Mouse (Mus musculus) liver, embryonic 13.5 days (tissue): ENCODE measurements around the gene Ulk4. TPM values are rescaled to one million over a fixed set of nuclear protein-coding genes. Genes with fewer than 3 reads are reported as not detected.
"Not testable (repeated sequence)": the region's sequence is repeated elsewhere in the genome, so short reads cannot be mapped to it uniquely, and the experiment has no call there.

Experiments
- ATAC-seq: fragments of 200-750 bp; cut with Nextera tagmentation; 2 replicates; pipeline ENCODE4 v1.8.0; 2017; ENCODE audit warnings: low read depth, mild to moderate bottlenecking, moderate number of reproducible peaks, moderate library complexity
- DNase-seq: peaks from one replicate; pipeline ENCODE4 v3.0.0; 2022
- H3K27ac ChIP-seq: fragments of 300-500 bp; sonication (generic); 2 replicates; pipeline ENCODE4 v1.5.1; 2015; ENCODE audit warnings: moderate library complexity, mild to moderate bottlenecking, inconsistent platforms
- H3K27me3 ChIP-seq: fragments of 300-500 bp; sonication (generic); 2 replicates; pipeline ENCODE4 v1.6.1; 2015; ENCODE audit warnings: mild to moderate bottlenecking, inconsistent platforms
- H3K36me3 ChIP-seq: fragments of 300-500 bp; sonication (generic); 2 replicates; pipeline ENCODE4 v1.6.1; 2015; ENCODE audit warnings: mild to moderate bottlenecking, inconsistent platforms
- H3K4me1 ChIP-seq: fragments of 300-500 bp; sonication (generic); replicated peaks from 2 replicates; pipeline ENCODE4 v1.6.1; 2015; ENCODE audit warnings: inconsistent platforms
- H3K4me2 ChIP-seq: fragments of 300-500 bp; sonication (generic); 2 replicates; pipeline ENCODE4 v1.6.1; 2015; ENCODE audit warnings: inconsistent platforms, mild to moderate bottlenecking, moderate library complexity
- H3K4me3 ChIP-seq: fragments of 300-500 bp; sonication (generic); replicated peaks from 2 replicates; pipeline ENCODE4 v1.5.1; 2015; ENCODE audit warnings: mild to moderate bottlenecking, inconsistent platforms
- H3K9ac ChIP-seq: fragments of 300-500 bp; sonication (generic); 2 replicates; pipeline ENCODE4 v1.6.1; 2015; ENCODE audit warnings: mild to moderate bottlenecking, inconsistent platforms
- H3K9me3 ChIP-seq: fragments of 300-500 bp; sonication (generic); replicated peaks from 2 replicates; pipeline ENCODE4 v1.6.1; 2016; ENCODE audit warnings: inconsistent platforms
- WGBS: fragments of 180-500 bp; shearing (Covaris S2); methylation state at CpG from one replicate; pipeline ENCODE4 v1.1.7; 2015; ENCODE audit not compliant: insufficient replicate concordance; 5-methylcytosine and 5-hydroxymethylcytosine counted together
- polyA plus RNA-seq: library from polyadenylated mRNA; unstranded; fragments of >200 nt; fragmentation: Nextera tagmentation; extraction: Ambion mirVana; gene quantifications from 2 replicates; pipeline ENCODE4 v1.2.1, GENCODE M21; 2015

Gene Ulk4
- polyA plus RNA-seq, 1 experiment from 2014 or later: 37.0 TPM

GRCm38 (mm10) chr9:121215349-121216000 lies 61.5 kb downstream of the Ulk4 start:
- ATAC-seq: no peak
- WGBS: 15% methylated on average over 3 of the region's 3 CpGs

GRCm38 (mm10) chr9:121212322-121212721 lies 64.7 kb downstream of the Ulk4 start:
- ATAC-seq: no peak
- Histone ChIP-seq H3K4me2 (no peak overlapping the region), H3K4me3 (no peak overlapping the region), H3K9ac (no peak overlapping the region), H3K27ac (no peak overlapping the region), H3K36me3 (no peaks in the 10 kb centered on the region), H3K9me3 (no peaks in the 10 kb centered on the region; the same call in none of the 2 replicates), H3K27me3 (no peaks in the 10 kb centered on the region), H3K4me1 (no peaks in the 10 kb centered on the region)
- DNase-seq: no peak
- WGBS: 34% methylated on average over 3 of the region's 3 CpGs

More at GRCm38 (mm10) chr9:121215349-121216000, 61.5 kb downstream of the Ulk4 start:
- Histone ChIP-seq H3K36me3 (no peaks in the 10 kb centered on the region), H3K4me1 (no peaks in the 10 kb centered on the region), H3K4me3 (no peak overlapping the region), H3K9me3 (no peaks in the 10 kb centered on the region; the same call in 1 of the 2 replicates), H3K9ac (no peak overlapping the region), H3K27me3 (no peaks in the 10 kb centered on the region), H3K4me2 (no peak overlapping the region), H3K27ac (no peak overlapping the region)
- DNase-seq: peak; percentile 25

GRCm38 (mm10) chr9:121205046-121205445 lies 72.0 kb downstream of the Ulk4 start:
- H3K27me3 ChIP-seq: no peaks in the 10 kb centered on the region
- no peaks in the 10 kb centered on the region for H3K4me1 ChIP-seq
- H3K27ac ChIP-seq: no peak overlapping the region
- peaks cover 7% of the 10 kb centered on the region; the same call in 1 of the 2 replicates for H3K9me3 ChIP-seq
- no peaks in the 10 kb centered on the region for H3K36me3 ChIP-seq
- no peak overlapping the region for H3K9ac ChIP-seq
- H3K4me3 ChIP-seq: no peak overlapping the region
- DNase-seq: no peak
- H3K4me2 ChIP-seq: no peak overlapping the region
- 84% methylated on average over 7 of the region's 7 CpGs for WGBS
- ATAC-seq: no peak

- Histone ChIP-seq H3K4me2 (no peak overlapping the region), H3K4me3 (no peak overlapping the region), H3K9ac (no peak overlapping the region), H3K4me1 (no peaks in the 10 kb centered on the region), H3K27ac (no peak overlapping the region), H3K27me3 (no peaks in the 10 kb centered on the region), H3K9me3 (0 out of 2 replicates have a peak, but pooled peaks cover 7% of the 10 kb centered on the region), H3K36me3 (no peaks in the 10 kb centered on the region)
- ATAC-seq (no peak), DNase-seq (no peak)
- WGBS: 69% methylated on average over 14 of the region's 14 CpGs
Observed at GRCm38 (mm10) chr9:121204149-121204800, 72.7 kb downstream of the Ulk4 start.

- DNase-seq (no peak), ATAC-seq (no peak)
- H3K27me3 ChIP-seq: no peaks in the 10 kb centered on the region
- no peaks in the 10 kb centered on the region for H3K4me1 ChIP-seq
- H3K27ac ChIP-seq: no peak overlapping the region
- no peak overlapping the region for H3K9ac ChIP-seq
- H3K4me2 ChIP-seq: no peak overlapping the region
- H3K4me3 ChIP-seq: no peak overlapping the region
- no peaks in the 10 kb centered on the region for H3K36me3 ChIP-seq
- 0 out of 2 replicates have a peak, but pooled peaks cover 7% of the 10 kb centered on the region for H3K9me3 ChIP-seq
- WGBS: 64% methylated on average over 1 of the region's 1 CpGs
Observed at GRCm38 (mm10) chr9:121203686-121204085, 73.3 kb downstream of the Ulk4 start.

GRCm38 (mm10) chr9:121199146-121199685 lies 77.8 kb downstream of the Ulk4 start:
- not testable (repeated sequence) for H3K36me3 ChIP-seq, H3K4me3 ChIP-seq, ATAC-seq, H3K4me2 ChIP-seq, H3K27ac ChIP-seq, H3K27me3 ChIP-seq, H3K4me1 ChIP-seq, H3K9ac ChIP-seq, DNase-seq
- peaks cover 17% of the 10 kb centered on the region for H3K9me3 ChIP-seq
- WGBS: 64% methylated on average over 5 of the region's 5 CpGs

- Histone ChIP-seq H3K27ac (no peak overlapping the region), H3K4me3 (no peak overlapping the region), H3K9me3 (peaks cover 27% of the 10 kb centered on the region), H3K4me1 (no peaks in the 10 kb centered on the region), H3K36me3 (no peaks in the 10 kb centered on the region), H3K4me2 (no peak overlapping the region), H3K9ac (no peak overlapping the region), H3K27me3 (no peaks in the 10 kb centered on the region)
- DNase-seq (no peak), ATAC-seq (no peak)
- WGBS: 80% methylated on average over 9 of the region's 9 CpGs
Observed at GRCm38 (mm10) chr9:121196473-121196872, 80.5 kb downstream of the Ulk4 start.

- WGBS: 82% methylated on average over 4 of the region's 4 CpGs
- DNase-seq (no peak), ATAC-seq (no peak)
- no peaks in the 10 kb centered on the region for H3K4me1 ChIP-seq
- peaks cover 29% of the 10 kb centered on the region for H3K9me3 ChIP-seq
- no peak overlapping the region for H3K9ac ChIP-seq
- no peaks in the 10 kb centered on the region for H3K36me3 ChIP-seq
- H3K27ac ChIP-seq: no peak overlapping the region
- H3K4me2 ChIP-seq: no peak overlapping the region
- no peaks in the 10 kb centered on the region for H3K27me3 ChIP-seq
- H3K4me3 ChIP-seq: no peak overlapping the region
Observed at GRCm38 (mm10) chr9:121195106-121195505, 81.9 kb downstream of the Ulk4 start.

GRCm38 (mm10) chr9:121192601-121193370 lies 84.2 kb downstream of the Ulk4 start:
- WGBS: 83% methylated on average over 26 of the region's 26 CpGs
- no peak for DNase-seq
- peaks cover 30% of the 10 kb centered on the region for H3K9me3 ChIP-seq
- H3K36me3 ChIP-seq: no peaks in the 10 kb centered on the region
- H3K4me1 ChIP-seq: no peaks in the 10 kb centered on the region
- H3K4me3 ChIP-seq: no peak overlapping the region
- H3K27ac ChIP-seq: no peak overlapping the region
- no peak overlapping the region for H3K9ac ChIP-seq
- H3K27me3 ChIP-seq: no peaks in the 10 kb centered on the region
- no peak overlapping the region for H3K4me2 ChIP-seq
- no peak for ATAC-seq

- H3K9ac ChIP-seq: no peak overlapping the region
- no peaks in the 10 kb centered on the region for H3K4me1 ChIP-seq
- H3K9me3 ChIP-seq: peaks cover 11% of the 10 kb centered on the region
- no peaks in the 10 kb centered on the region for H3K27me3 ChIP-seq
- DNase-seq (no peak), ATAC-seq (no peak)
- no peak overlapping the region for H3K27ac ChIP-seq
- no peaks in the 10 kb centered on the region for H3K36me3 ChIP-seq
- H3K4me2 ChIP-seq: no peak overlapping the region
- WGBS: 69% methylated on average over 8 of the region's 8 CpGs
- H3K4me3 ChIP-seq: no peak overlapping the region
Observed at GRCm38 (mm10) chr9:121187811-121188210, 89.2 kb downstream of the Ulk4 start.

GRCm38 (mm10) chr9:121185796-121186195 lies 91.2 kb downstream of the Ulk4 start:
- Histone ChIP-seq H3K4me2 (no peak overlapping the region), H3K9me3 (0 out of 2 replicates have a peak, but pooled peaks cover 3% of the 10 kb centered on the region), H3K4me1 (no peaks in the 10 kb centered on the region), H3K9ac (no peak overlapping the region), H3K27me3 (no peaks in the 10 kb centered on the region), H3K36me3 (no peaks in the 10 kb centered on the region), H3K27ac (no peak overlapping the region), H3K4me3 (no peak overlapping the region)
- ATAC-seq (no peak), DNase-seq (no peak)
- WGBS: 57% methylated on average over 6 of the region's 6 CpGs
